Mouse (Mus musculus): ENCODE measurements around the gene Lamc3. TPM values are rescaled to one million over a fixed set of nuclear protein-coding genes. Genes with fewer than 3 reads are reported as not detected.

Gene Lamc3
- polyA plus RNA-seq, 1 experiment from 2014 or later = 0.34 TPM

DNA sequence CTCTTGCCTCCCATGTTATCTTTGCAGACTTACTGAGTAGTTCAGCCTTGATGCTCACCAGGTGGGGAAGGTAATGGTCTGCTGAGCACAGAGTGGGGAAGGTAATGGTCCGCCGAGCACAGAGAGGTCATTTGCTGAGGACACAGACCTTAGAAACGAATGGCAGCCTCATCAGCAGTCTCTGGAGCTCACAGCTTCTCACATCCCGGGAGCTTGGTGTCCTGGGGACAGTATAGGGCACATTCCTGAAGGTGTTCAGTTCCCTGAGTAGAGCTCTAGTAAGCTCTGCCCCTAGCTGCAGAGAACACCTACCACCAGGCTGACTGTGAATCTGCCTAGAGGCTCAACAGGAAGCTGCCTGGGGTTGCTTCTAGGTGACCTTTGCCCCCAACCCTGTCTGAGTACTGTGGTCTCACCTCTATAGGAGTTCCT, 74.7 kb downstream of the Lamc3 start:
- Histone ChIP-seq H3K4me1 (peaks cover 7% of the 10 kb centered on the region; the same call in 1 of the 2 replicates), H3K9me3 (no peaks in the 10 kb centered on the region), H3K36me3 (peaks cover 34% of the 10 kb centered on the region), H3K27me3 (no peaks in the 10 kb centered on the region), H3K9ac (no peak overlapping the region), H3K4me3 (no peak overlapping the region), H3K27ac (peak overlapping the region; percentile 76), H3K4me2 (replicated peaks) (0 out of 2 replicates have a peak overlapping the region, but pooled peaks have one; percentile 14)
- ATAC-seq (ENCODE audit: low FRiP score, low read depth) = no peak
- 70% methylated on average over 4 of the region's 4 CpGs for WGBS

DNA sequence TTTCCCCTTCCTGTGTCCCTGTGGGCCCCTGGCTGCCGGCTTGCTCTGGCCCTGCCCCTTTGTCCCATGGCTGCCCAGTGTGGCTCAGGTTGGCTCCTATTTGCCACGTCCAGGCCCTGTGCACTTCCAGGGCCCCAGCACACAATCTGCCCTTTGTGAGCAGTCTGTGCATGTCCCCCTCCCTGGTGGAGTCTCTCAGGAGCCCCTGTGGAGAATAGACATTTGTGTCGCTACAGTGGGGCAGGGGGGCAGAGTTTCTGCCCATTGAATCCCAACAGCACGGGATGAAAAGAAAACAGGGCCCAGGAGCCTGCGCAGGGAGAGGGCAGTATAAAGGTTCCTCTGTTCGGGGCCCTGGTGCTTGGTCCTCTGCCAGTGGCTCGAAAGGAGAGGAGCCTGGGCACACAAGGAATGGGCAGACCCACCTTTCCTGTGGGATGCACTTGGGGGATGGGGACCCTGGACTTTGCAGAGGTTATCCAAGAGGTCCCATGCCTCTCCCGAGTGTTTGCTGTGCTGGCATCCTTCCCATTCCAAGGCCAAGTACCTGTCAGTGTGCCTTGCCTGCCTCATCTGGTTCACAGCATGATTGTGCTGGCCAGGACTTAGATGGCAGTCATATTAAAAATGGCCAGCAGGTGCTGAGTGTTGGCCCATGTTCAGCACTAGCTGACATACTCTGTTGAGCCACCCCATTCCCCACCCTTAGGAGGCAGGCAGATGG, 75.6 kb downstream of the Lamc3 start:
- Histone ChIP-seq H3K36me3 (peaks cover 43% of the 10 kb centered on the region), H3K27me3 (no peaks in the 10 kb centered on the region), H3K9me3 (no peaks in the 10 kb centered on the region), H3K27ac (peak overlapping the region; percentile 76), H3K9ac (peak overlapping the region; percentile 25; the same call in 1 of the 2 replicates), H3K4me3 (no peak overlapping the region), H3K4me2 (replicated peaks) (peak overlapping the region; percentile 14; the same call in 1 of the 2 replicates), H3K4me1 (peaks cover 7% of the 10 kb centered on the region; the same call in 1 of the 2 replicates)
- ATAC-seq (ENCODE audit: low FRiP score, low read depth) = peak; percentile 74
- WGBS = 69% methylated on average over 8 of the region's 8 CpGs

DNA sequence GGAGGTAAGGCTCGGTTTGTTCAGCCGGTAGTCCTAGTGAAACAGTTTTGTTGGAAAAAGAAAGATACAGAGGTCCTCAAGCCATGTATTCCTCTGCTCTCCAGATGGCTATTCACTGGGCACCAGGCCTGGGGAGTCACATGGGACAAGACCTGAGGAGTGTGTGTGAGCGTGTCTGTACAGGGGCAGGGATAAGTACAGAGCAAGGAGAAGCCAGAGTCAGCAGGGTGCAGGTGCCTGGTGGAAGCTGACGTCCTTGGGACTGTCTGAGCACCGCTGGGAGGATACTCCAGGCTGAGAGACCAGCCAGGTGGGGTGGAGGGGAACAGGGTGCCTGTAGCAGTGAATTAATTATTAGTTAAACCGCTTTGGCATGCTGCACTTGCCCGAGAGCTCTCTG, 76.4 kb downstream of the Lamc3 start:
- Histone ChIP-seq H3K4me3 (no peak overlapping the region), H3K36me3 (peaks cover 43% of the 10 kb centered on the region), H3K9ac (peak overlapping the region; percentile 25; the same call in 1 of the 2 replicates), H3K4me1 (peaks cover 7% of the 10 kb centered on the region; the same call in 1 of the 2 replicates), H3K4me2 (replicated peaks) (no peak overlapping the region), H3K9me3 (no peaks in the 10 kb centered on the region), H3K27me3 (no peaks in the 10 kb centered on the region), H3K27ac (peak overlapping the region; percentile 70)
- ATAC-seq (ENCODE audit: low FRiP score, low read depth) = no peak
- 77% methylated on average over 7 of the region's 7 CpGs for WGBS

DNA sequence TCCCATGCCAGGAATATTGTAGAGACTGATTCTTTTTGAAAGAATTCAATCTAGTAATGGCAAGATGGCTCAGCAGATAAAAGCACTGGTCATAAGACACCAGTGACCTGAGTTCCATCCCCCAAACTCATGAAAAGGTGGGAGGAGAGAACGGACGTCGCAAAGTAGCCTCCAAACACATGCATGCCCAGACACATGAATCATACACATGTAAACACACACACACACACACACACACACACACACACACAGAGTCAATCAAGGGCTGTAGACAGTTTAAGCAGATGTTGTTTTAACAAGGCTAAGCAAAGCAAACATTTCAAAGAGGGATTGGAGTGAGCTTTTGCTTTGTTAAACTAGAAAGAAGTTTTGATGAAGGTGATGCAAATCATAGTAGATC, 77.1 kb downstream of the Lamc3 start:
- Histone ChIP-seq H3K27me3 (no peaks in the 10 kb centered on the region), H3K4me2 (replicated peaks) (no peak overlapping the region), H3K9me3 (no peaks in the 10 kb centered on the region), H3K27ac (no peak overlapping the region), H3K9ac (no peak overlapping the region), H3K36me3 (peaks cover 43% of the 10 kb centered on the region), H3K4me3 (no peak overlapping the region), H3K4me1 (peaks cover 7% of the 10 kb centered on the region; the same call in 1 of the 2 replicates)
- no peak for ATAC-seq (ENCODE audit: low FRiP score, low read depth)
- 92% methylated on average over 3 of the region's 3 CpGs for WGBS

DNA sequence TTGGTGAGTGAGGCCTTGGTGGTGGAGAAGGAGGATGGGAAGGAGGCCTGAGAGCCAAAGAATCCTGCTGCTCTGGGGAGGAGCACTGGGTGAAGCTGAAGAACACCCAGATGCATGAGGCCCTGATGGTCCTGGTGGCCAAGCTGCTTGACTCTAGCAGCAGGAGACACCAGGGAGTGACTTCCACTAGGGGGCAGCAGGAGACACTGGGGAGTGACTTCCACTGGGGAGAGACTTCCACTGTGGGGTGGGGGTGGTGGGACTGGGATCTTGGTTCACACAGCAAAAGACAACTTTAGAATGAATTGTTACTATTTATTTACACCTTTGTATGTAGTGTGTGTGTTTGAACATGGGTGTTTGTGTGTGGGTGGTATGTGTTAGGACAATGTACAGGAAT, 78.0 kb downstream of the Lamc3 start:
- H3K4me3 ChIP-seq = no peak overlapping the region
- H3K4me2 ChIP-seq (replicated peaks) = no peak overlapping the region
- H3K4me1 ChIP-seq = peaks cover 7% of the 10 kb centered on the region; the same call in 1 of the 2 replicates
- H3K27me3 ChIP-seq = no peaks in the 10 kb centered on the region
- no peaks in the 10 kb centered on the region for H3K9me3 ChIP-seq
- H3K9ac ChIP-seq = no peak overlapping the region
- peaks cover 49% of the 10 kb centered on the region for H3K36me3 ChIP-seq
- no peak overlapping the region for H3K27ac ChIP-seq
- no peak for ATAC-seq (ENCODE audit: low FRiP score, low read depth)

DNA sequence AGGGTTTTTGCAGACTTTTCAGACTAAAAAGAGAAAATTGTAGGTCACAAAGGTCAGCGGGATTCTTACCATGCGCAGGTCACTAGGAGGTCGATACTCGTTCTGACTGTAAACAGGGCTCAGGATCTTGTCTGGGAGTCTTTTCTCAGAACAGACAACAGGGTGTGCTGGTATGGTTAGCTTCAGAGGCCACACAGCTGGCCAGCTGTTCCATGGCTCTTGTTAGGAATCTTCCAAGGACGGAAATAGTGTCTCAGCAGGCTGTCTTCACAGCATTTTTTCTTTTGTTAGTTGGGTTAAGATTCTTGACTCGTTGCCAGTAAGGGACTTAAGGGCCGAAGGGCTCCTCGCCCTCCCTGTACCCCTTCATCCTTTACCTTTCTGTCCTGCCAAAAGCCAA, 79.7 kb downstream of the Lamc3 start:
- Histone ChIP-seq H3K4me1 (0 out of 2 replicates have a peak, but pooled peaks cover 2% of the 10 kb centered on the region), H3K4me3 (no peak overlapping the region), H3K27ac (no peak overlapping the region), H3K36me3 (peaks cover 51% of the 10 kb centered on the region), H3K9ac (no peak overlapping the region), H3K4me2 (replicated peaks) (no peak overlapping the region), H3K9me3 (no peaks in the 10 kb centered on the region), H3K27me3 (no peaks in the 10 kb centered on the region)
- WGBS = 76% methylated on average over 8 of the region's 8 CpGs
- ATAC-seq (ENCODE audit: low FRiP score, low read depth) = no peak

DNA sequence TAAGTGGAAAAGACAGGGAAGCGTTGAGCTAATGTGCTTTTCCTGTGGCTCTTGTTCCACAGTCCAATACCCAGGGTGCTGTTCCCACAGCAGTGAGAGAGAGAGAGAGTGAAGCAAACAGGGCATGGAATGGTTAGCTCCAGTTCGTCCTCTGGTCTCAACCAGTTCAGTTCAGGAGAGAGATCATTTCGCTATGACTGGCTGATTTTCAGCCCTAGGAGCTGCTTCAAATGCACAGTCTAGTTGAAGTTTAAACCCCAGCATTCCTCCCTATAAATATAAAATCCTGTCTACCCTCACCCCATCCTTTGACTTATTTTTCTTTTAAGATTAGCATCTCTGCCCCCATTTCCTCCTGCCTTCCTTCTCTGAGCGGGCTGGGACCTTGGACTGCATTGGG, 85.5 kb downstream of the Lamc3 start:
- ATAC-seq (ENCODE audit: low FRiP score, low read depth) = no peak
- Histone ChIP-seq H3K4me1 (peaks cover 18% of the 10 kb centered on the region), H3K36me3 (peaks cover 49% of the 10 kb centered on the region), H3K4me2 (replicated peaks) (no peak overlapping the region), H3K27ac (no peak overlapping the region), H3K9ac (no peak overlapping the region), H3K9me3 (no peaks in the 10 kb centered on the region), H3K4me3 (no peak overlapping the region), H3K27me3 (no peaks in the 10 kb centered on the region)
- WGBS = 89% methylated on average over 4 of the region's 4 CpGs

DNA sequence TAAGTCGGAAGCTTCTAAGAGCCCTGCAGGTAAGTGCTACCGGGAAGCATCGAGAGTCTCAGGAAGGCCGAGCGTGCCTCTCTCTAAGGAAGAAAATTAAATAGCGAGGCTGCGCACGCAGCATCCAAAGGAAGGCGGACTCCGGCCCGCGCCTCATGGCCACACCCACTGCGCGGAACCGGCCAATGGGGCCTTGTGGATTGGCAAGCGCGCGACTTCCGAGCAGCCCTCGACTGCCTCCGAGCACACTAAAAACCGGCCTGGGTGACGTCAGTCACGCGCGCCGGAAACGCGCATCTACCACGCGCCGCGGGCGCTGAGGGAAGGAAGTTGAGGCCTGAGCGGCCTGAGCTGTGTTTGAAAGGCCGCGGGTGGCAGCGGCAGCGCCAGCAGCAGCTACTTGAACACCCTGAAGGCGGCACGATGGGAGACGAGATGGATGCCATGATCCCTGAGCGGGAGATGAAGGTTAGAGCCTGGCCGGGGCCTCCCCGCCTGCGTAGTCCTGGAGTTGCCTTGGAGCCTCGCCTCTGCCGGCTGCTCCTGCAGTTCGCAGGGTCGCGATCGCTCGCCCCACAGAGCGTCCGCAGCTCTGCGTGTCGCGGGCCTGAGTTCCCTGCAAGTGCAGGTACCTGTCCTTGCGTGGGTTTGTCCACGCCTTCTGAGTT, 87.2 kb downstream of the Lamc3 start, which contains the start of gene Nup214:
Gene Nup214 (plus strand): TSS at position 296 of the 668 bp plus-strand sequence.
- ATAC-seq (ENCODE audit: low FRiP score, low read depth) = peak; percentile 99
- Histone ChIP-seq H3K27ac (peak within 1 kb of the TSS; percentile 77), H3K9me3 (no peaks in the 10 kb centered on the region), H3K4me2 (replicated peaks) (peak within 1 kb of the TSS; percentile 85), H3K4me1 (peaks cover 18% of the 10 kb centered on the region), H3K9ac (peak within 1 kb of the TSS; percentile 94), H3K27me3 (no peaks in the 10 kb centered on the region), H3K4me3 (peak within 1 kb of the TSS; percentile 89), H3K36me3 (peaks cover 60% of the 10 kb centered on the region)
- under 1% methylated on average over 60 of the region's 60 CpGs for WGBS

DNA sequence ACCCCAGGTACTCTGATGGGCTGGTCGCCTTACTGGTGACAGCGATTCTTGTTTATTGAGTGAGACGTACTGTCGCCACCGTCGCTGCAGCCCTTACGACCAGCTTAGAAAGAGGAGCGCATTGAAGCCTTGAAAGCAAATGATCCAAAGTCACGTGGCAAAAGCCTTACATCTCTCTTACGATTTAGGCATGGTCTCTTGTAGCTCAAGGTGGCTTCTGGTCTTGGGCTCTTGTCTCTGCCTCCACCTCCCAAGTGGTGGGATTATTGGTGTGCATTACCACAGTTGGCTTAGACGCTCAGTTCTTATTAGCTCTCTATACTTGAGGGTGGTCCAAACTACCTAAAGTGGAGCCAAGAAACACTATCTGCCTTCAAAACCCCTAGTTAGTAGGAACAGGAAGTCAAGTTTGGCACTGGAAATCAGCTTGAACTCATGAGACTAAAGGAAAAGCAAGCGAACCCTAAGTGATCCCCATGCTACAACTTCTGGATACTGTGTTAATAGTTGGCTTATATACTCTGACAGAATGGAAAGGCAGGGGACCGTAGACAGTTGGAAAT, 87.8 kb downstream of the Lamc3 start:
- H3K27ac ChIP-seq = 0 out of 2 replicates have a peak overlapping the region, but pooled peaks have one; percentile 52
- no peaks in the 10 kb centered on the region for H3K27me3 ChIP-seq
- H3K4me3 ChIP-seq = peak overlapping the region; percentile 89
- peaks cover 18% of the 10 kb centered on the region for H3K4me1 ChIP-seq
- H3K9me3 ChIP-seq = no peaks in the 10 kb centered on the region
- WGBS = 11% methylated on average over 13 of the region's 13 CpGs
- peak overlapping the region; percentile 85 for H3K4me2 ChIP-seq (replicated peaks)
- peaks cover 59% of the 10 kb centered on the region for H3K36me3 ChIP-seq
- ATAC-seq (ENCODE audit: low FRiP score, low read depth) = no peak
- H3K9ac ChIP-seq = peak overlapping the region; percentile 94

DNA sequence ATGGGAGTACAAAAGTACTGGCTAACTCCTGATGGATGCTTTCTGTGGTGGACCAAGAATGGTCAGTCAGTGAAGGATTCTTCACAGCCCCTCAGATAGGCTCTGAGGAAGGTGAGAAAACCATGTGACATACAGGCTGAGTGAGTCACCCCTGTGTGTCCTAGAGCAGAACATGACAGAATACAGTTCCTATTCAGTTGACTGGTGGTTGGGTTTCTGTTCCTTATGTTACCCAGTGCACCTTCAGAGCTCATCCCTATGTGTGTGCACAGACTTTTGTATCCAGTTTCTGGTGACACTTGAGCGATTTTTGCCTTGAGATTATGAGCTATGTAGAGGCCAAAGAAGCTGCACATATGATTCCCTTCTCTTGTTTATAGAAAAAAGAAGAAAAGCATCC, 100.7 kb downstream of the Lamc3 start:
- WGBS = 92% methylated on average over 1 of the region's 1 CpGs
- no peak overlapping the region for H3K4me2 ChIP-seq (replicated peaks)
- H3K4me1 ChIP-seq = no peaks in the 10 kb centered on the region
- ATAC-seq (ENCODE audit: low FRiP score, low read depth) = no peak
- no peak overlapping the region for H3K9ac ChIP-seq
- H3K4me3 ChIP-seq = no peak overlapping the region
- H3K36me3 ChIP-seq = peaks cover 98% of the 10 kb centered on the region
- no peaks in the 10 kb centered on the region for H3K9me3 ChIP-seq
- H3K27ac ChIP-seq = no peak overlapping the region
- H3K27me3 ChIP-seq = no peaks in the 10 kb centered on the region

DNA sequence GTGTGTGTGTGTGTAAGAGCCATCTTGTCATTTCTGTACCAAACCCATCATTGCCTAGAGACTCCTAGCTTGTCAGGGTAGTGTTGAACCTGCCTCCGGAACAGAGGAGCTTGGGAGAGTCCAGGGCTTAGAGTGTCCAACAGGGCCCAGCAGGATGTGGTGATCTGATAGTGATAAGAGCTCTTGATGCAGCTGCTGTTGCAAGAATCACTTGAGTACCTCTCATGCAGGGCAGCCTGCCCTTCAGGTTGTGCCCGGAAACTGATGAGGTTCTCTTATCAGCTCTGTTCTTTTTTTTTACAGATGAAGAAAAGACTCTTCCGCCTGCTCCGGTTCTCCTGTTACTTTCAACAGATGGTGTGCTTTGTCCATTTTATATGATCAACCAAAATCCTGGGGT, 103.9 kb downstream of the Lamc3 start:
- Histone ChIP-seq H3K4me1 (no peaks in the 10 kb centered on the region), H3K36me3 (peaks cover 96% of the 10 kb centered on the region), H3K4me2 (replicated peaks) (no peak overlapping the region), H3K9ac (no peak overlapping the region), H3K27me3 (no peaks in the 10 kb centered on the region), H3K4me3 (no peak overlapping the region), H3K27ac (no peak overlapping the region), H3K9me3 (no peaks in the 10 kb centered on the region)
- 96% methylated on average over 4 of the region's 4 CpGs for WGBS
- no peak for ATAC-seq (ENCODE audit: low FRiP score, low read depth)

DNA sequence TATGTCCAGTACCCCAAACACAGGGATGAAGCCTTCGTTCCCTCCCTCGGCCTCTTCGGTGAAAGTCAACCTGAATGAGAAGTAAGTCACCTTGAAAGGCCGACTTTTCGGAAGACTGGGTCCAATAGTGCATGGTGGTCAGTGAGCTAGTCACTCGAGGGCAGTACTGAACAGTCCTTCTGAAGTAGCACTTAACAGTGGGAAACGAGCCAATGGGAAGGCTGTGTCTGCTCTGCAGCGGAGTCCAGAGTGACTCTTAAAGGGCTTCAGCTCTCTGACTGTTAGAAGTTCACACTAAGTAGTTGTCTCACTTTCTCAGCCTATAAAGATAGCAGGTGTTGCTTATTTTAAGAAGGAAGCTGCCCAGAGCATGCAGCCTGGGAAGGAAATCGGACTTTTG, 107.8 kb downstream of the Lamc3 start:
- peaks cover 96% of the 10 kb centered on the region for H3K36me3 ChIP-seq
- WGBS = 91% methylated on average over 9 of the region's 9 CpGs
- no peak overlapping the region for H3K4me2 ChIP-seq (replicated peaks)
- ATAC-seq (ENCODE audit: low FRiP score, low read depth) = no peak
- H3K27ac ChIP-seq = no peak overlapping the region
- H3K9ac ChIP-seq = no peak overlapping the region
- H3K4me3 ChIP-seq = no peak overlapping the region
- no peaks in the 10 kb centered on the region for H3K27me3 ChIP-seq
- H3K4me1 ChIP-seq = no peaks in the 10 kb centered on the region
- no peaks in the 10 kb centered on the region for H3K9me3 ChIP-seq
